Mouse (Mus musculus) forebrain, embryonic 14.5 days (tissue): ENCODE data around the gene Slc35f2. TPM values are rescaled to one million over a fixed set of nuclear protein-coding genes. Genes with fewer than 3 reads are reported as not detected.
A peak's percentile ranks its signal among the peaks of the same experiment; 100 is the strongest.

ENCODE experiments used
- ATAC-seq: fragments of 200-750 bp; cut with Nextera tagmentation; 2 replicates; pipeline ENCODE4 v1.8.0; 2017; ENCODE audit warnings: mild to moderate bottlenecking, moderate library complexity
- DNase-seq: peaks from one replicate; pipeline ENCODE4 v3.0.0-alpha.2; 2015; ENCODE audit warnings: low spot score
- H3K27ac ChIP-seq: fragments of 300-500 bp; sonication (generic); 2 replicates; pipeline ENCODE4 v1.5.1; 2014; ENCODE audit warnings: low read depth, mild to moderate bottlenecking, control low read depth, low read length, moderate library complexity
- H3K27me3 ChIP-seq: fragments of 300-500 bp; sonication (generic); replicated peaks from 2 replicates; pipeline ENCODE4 v1.6.1; 2014; ENCODE audit warnings: low read length, control low read depth, mixed read lengths; ENCODE audit not compliant: control insufficient read depth, insufficient read depth
- H3K36me3 ChIP-seq: fragments of 300-500 bp; sonication (generic); 2 replicates; pipeline ENCODE4 v1.6.1; 2014; ENCODE audit warnings: low read length, control low read depth; ENCODE audit not compliant: control insufficient read depth, insufficient read depth
- H3K4me1 ChIP-seq: fragments of 300-500 bp; sonication (generic); 2 replicates; pipeline ENCODE4 v1.6.1; 2014; ENCODE audit warnings: antibody characterized with exemption, low read length, control low read depth; ENCODE audit not compliant: control insufficient read depth, insufficient read depth
- H3K4me2 ChIP-seq: fragments of 300-500 bp; sonication (generic); 2 replicates; pipeline ENCODE4 v1.6.1; 2014; ENCODE audit warnings: mild to moderate bottlenecking, control low read depth, low read length
- H3K4me3 ChIP-seq: fragments of 300-500 bp; sonication (generic); 2 replicates; pipeline ENCODE4 v1.5.1; 2014; ENCODE audit warnings: low read depth, low read length, control low read depth
- H3K9ac ChIP-seq: fragments of 300-500 bp; sonication (generic); 2 replicates; pipeline ENCODE4 v1.6.1; 2014; ENCODE audit warnings: mild to moderate bottlenecking, low read length, control low read depth, moderate library complexity
- H3K9me3 ChIP-seq: fragments of 300-500 bp; sonication (generic); replicated peaks from 2 replicates; pipeline ENCODE4 v1.6.1; 2016; ENCODE audit warnings: low read length, control low read depth, mixed read lengths; ENCODE audit not compliant: control insufficient read depth
- WGBS: fragments of 180-500 bp; shearing (Covaris S2); extraction: QIAGEN DNeasy Blood & Tissue Kit; methylation state at CpG from one replicate; pipeline ENCODE4 v1.1.7; 2014; 5-methylcytosine and 5-hydroxymethylcytosine counted together
- polyA plus RNA-seq: library from polyadenylated mRNA; unstranded; fragments of >200 nt; fragmentation: Nextera tagmentation; extraction: Ambion mirVana; gene quantifications from 2 replicates; pipeline ENCODE4 v1.2.1, GENCODE M21; 2014

Slc35f2 gene
- polyA plus RNA-seq, 1 experiment from 2014 or later, result 7.6 TPM

- H3K27ac ChIP-seq, result no peak overlapping the region
- H3K27me3 ChIP-seq, result peaks cover 11% of the 10 kb centered on the region
- WGBS, result under 1% methylated on average over 17 of the region's 17 CpGs
- DNase-seq (peak; percentile 28), ATAC-seq (peak; percentile 18; the same call in 1 of the 2 replicates)
- no peaks in the 10 kb centered on the region for H3K9me3 ChIP-seq
- H3K4me1 ChIP-seq, result peaks cover 5% of the 10 kb centered on the region; the same call in 1 of the 2 replicates
- H3K4me3 ChIP-seq, result peak overlapping the region; percentile 63
- H3K36me3 ChIP-seq, result no peaks in the 10 kb centered on the region
- H3K9ac ChIP-seq, result peak overlapping the region; percentile 68
- H3K4me2 ChIP-seq, result peak overlapping the region; percentile 98
Measured at GRCm38 (mm10) chr9:53772121-53772561, 803 bp downstream of the Slc35f2 start.

- Histone ChIP-seq H3K9me3 (no peaks in the 10 kb centered on the region), H3K9ac (no peak overlapping the region), H3K4me1 (peaks cover 5% of the 10 kb centered on the region; the same call in 1 of the 2 replicates), H3K36me3 (no peaks in the 10 kb centered on the region), H3K4me3 (no peak overlapping the region), H3K27ac (no peak overlapping the region), H3K4me2 (no peak overlapping the region), H3K27me3 (peaks cover 11% of the 10 kb centered on the region)
- no peak for ATAC-seq
- WGBS, result 82% methylated on average over 2 of the region's 2 CpGs
- no peak for DNase-seq
Measured at GRCm38 (mm10) chr9:53775511-53775910, 4.2 kb downstream of the Slc35f2 start.

GRCm38 (mm10) chr9:53786561-53787407, 15.4 kb downstream of the Slc35f2 start:
- Histone ChIP-seq H3K4me3 (no peak overlapping the region), H3K4me2 (no peak overlapping the region), H3K4me1 (no peaks in the 10 kb centered on the region), H3K9me3 (no peaks in the 10 kb centered on the region), H3K27ac (no peak overlapping the region), H3K9ac (no peak overlapping the region), H3K36me3 (no peaks in the 10 kb centered on the region), H3K27me3 (no peaks in the 10 kb centered on the region)
- DNase-seq (no peak), ATAC-seq (no peak)
- 83% methylated on average over 16 of the region's 16 CpGs for WGBS

- no peaks in the 10 kb centered on the region for H3K27me3 ChIP-seq
- no peak overlapping the region for H3K9ac ChIP-seq
- peak; percentile 23; the same call in 1 of the 2 replicates for ATAC-seq
- no peaks in the 10 kb centered on the region for H3K36me3 ChIP-seq
- no peak overlapping the region for H3K4me2 ChIP-seq
- peak; percentile 52 for DNase-seq
- H3K4me1 ChIP-seq, result peaks cover 15% of the 10 kb centered on the region
- WGBS, result 35% methylated on average over 1 of the region's 1 CpGs
- H3K4me3 ChIP-seq, result no peak overlapping the region
- H3K27ac ChIP-seq, result no peak overlapping the region
- H3K9me3 ChIP-seq, result no peaks in the 10 kb centered on the region
Measured at GRCm38 (mm10) chr9:53793830-53794330, 22.5 kb downstream of the Slc35f2 start.

- WGBS, result 28% methylated on average over 9 of the region's 9 CpGs
- no peaks in the 10 kb centered on the region for H3K36me3 ChIP-seq
- H3K27me3 ChIP-seq, result no peaks in the 10 kb centered on the region
- H3K4me3 ChIP-seq, result no peak overlapping the region
- peaks cover 15% of the 10 kb centered on the region for H3K4me1 ChIP-seq
- H3K27ac ChIP-seq, result peak overlapping the region; percentile 1; the same call in 1 of the 2 replicates
- no peak overlapping the region for H3K9ac ChIP-seq
- ATAC-seq, result peak; percentile 37; the same call in 1 of the 2 replicates
- peak; percentile 20 for DNase-seq
- H3K4me2 ChIP-seq, result no peak overlapping the region
- no peaks in the 10 kb centered on the region for H3K9me3 ChIP-seq
Measured at GRCm38 (mm10) chr9:53794490-53794889, 23.2 kb downstream of the Slc35f2 start.

GRCm38 (mm10) chr9:53795351-53795750, 24.0 kb downstream of the Slc35f2 start:
- H3K36me3 ChIP-seq, result no peaks in the 10 kb centered on the region
- no peak overlapping the region for H3K4me3 ChIP-seq
- peaks cover 15% of the 10 kb centered on the region for H3K4me1 ChIP-seq
- no peak overlapping the region for H3K9ac ChIP-seq
- DNase-seq (no peak), ATAC-seq (no peak)
- H3K27me3 ChIP-seq, result no peaks in the 10 kb centered on the region
- H3K4me2 ChIP-seq, result no peak overlapping the region
- H3K27ac ChIP-seq, result no peak overlapping the region
- no peaks in the 10 kb centered on the region for H3K9me3 ChIP-seq

GRCm38 (mm10) chr9:53796386-53796785, 25.0 kb downstream of the Slc35f2 start:
- DNase-seq (no peak), ATAC-seq (no peak)
- Histone ChIP-seq H3K9ac (no peak overlapping the region), H3K4me1 (peaks cover 15% of the 10 kb centered on the region), H3K36me3 (no peaks in the 10 kb centered on the region), H3K27me3 (no peaks in the 10 kb centered on the region), H3K9me3 (no peaks in the 10 kb centered on the region), H3K4me3 (no peak overlapping the region), H3K4me2 (no peak overlapping the region), H3K27ac (no peak overlapping the region)
- WGBS, result 89% methylated on average over 3 of the region's 3 CpGs

- Histone ChIP-seq H3K4me2 (no peak overlapping the region), H3K27ac (no peak overlapping the region), H3K27me3 (no peaks in the 10 kb centered on the region), H3K9me3 (no peaks in the 10 kb centered on the region), H3K36me3 (no peaks in the 10 kb centered on the region), H3K4me3 (no peak overlapping the region), H3K4me1 (peaks cover 15% of the 10 kb centered on the region), H3K9ac (no peak overlapping the region)
- no peak for ATAC-seq
- no peak for DNase-seq
- 76% methylated on average over 2 of the region's 2 CpGs for WGBS
Measured at GRCm38 (mm10) chr9:53797141-53797540, 25.8 kb downstream of the Slc35f2 start.

GRCm38 (mm10) chr9:53802921-53803320, 31.6 kb downstream of the Slc35f2 start:
- Histone ChIP-seq H3K36me3 (no peaks in the 10 kb centered on the region), H3K4me2 (no peak overlapping the region), H3K4me1 (no peaks in the 10 kb centered on the region), H3K9me3 (no peaks in the 10 kb centered on the region), H3K4me3 (no peak overlapping the region), H3K27ac (no peak overlapping the region), H3K9ac (no peak overlapping the region), H3K27me3 (no peaks in the 10 kb centered on the region)
- DNase-seq (no peak), ATAC-seq (no peak)
- WGBS, result 98% methylated on average over 7 of the region's 7 CpGs
